Mouse (Mus musculus): ENCODE results near the gene Amy2a4.
"Not testable (repeated sequence)": the region's sequence is repeated elsewhere in the genome, so short reads cannot be mapped to it uniquely, and the experiment has no call there.

- TF ChIP-seq POLR2A (IDR thresholded peaks at IDR 0.05; ENCODE audit: control insufficient read depth, low read depth, low read length); CTCF (IDR thresholded peaks at IDR 0.05; ENCODE audit: control insufficient read depth, insufficient read depth, insufficient replicate concordance, low read depth, low read length): not testable (repeated sequence)
These were observed 21.7 kb upstream of the Amy2a4 start for GRCm38 (mm10) chr3:113312937-113313336.

Data from testis, adult 2 months (tissue).